Mouse (Mus musculus) brain, adult 2 months (tissue): ENCODE results near the gene Olfr689.
"Not testable (repeated sequence)": the region's sequence is repeated elsewhere in the genome, so short reads cannot be mapped to it uniquely, and the experiment has no call there.

Experiments used
- DNase-seq: peaks from one replicate; pipeline ENCODE4 v3.0.0; 2011; ENCODE audit warnings: low read depth, low spot score

Olfr689 gene

DNA sequence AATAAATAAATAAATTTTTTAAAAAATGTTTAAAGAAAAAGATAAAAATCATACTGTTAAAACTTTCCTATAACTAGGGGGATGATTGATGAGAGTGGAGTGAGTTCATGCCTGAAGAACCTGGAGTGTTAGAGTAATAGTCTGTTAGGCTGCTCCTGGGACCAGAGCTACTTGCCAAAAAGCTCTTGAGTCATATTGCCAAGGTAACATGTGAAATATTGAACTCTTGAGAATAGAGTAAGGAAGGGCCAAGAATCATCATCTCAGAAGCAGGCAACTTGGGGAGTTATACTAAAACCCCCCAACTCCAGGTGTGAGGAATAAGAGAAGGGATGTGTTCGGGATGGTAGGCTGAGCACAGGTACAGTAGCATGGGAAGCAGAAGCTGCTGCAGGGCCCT is at the start of gene Olfr689:
Gene Olfr689 (plus strand): TSS at position 301 of the 400 bp plus-strand sequence.
- no peak for DNase-seq

GRCm38 (mm10) chr7:105272426-105272825 is 38.5 kb upstream of the Olfr689 start:
- DNase-seq: no peak

DNA sequence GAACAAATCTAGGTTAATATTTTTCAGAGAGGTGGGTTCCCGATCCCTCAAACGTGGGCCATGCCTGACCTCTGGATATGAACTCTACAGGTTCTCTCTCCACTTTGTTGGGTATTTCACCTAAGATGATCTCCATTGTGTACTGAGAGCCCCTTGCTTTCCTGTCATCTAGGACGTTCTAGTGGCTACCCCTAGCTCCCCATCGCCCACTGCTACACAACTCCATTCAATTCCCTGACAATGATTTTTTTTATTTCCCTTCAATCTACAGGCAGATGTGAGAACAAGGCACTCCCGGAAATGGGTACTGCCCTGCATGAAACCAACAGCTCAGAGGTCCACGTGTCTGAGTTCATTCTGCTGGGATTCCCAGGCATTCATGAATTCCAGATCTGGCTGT is 23.2 kb upstream of the Olfr689 start, which contains the start of gene Olfr688:
Gene Olfr688 (plus strand): TSS at position 301 of the 400 bp plus-strand sequence.
- DNase-seq: no peak

GRCm38 (mm10) chr7:105290051-105290450 is 20.9 kb upstream of the Olfr689 start:
- no peak for DNase-seq

DNA sequence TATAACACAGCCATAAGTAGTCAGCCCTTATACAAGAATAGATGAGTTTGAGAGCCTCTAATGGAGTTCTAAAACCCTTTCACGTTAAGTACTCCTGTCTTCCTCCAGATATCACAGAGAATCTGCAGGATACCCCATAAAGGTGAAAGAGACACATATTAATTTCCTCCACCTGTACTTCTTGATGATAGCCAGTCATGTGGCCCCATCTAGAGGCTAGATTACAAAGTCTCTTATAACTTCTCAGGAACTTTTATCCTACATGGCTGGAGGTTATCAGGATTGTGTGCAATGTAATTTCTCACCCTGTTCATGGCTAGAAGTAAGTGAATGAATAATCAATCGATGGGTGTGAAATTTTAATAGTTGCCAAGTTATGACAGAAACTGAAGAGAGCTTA is 14.3 kb downstream of the Olfr689 start:
- DNase-seq: no peak

GRCm38 (mm10) chr7:105334004-105334403 is 23.0 kb downstream of the Olfr689 start, which contains the start of gene Olfr690:
Gene Olfr690, minus strand, starts transcription at chr7:105334104.
- no peak for DNase-seq

GRCm38 (mm10) chr7:105342170-105342569 is 31.2 kb downstream of the Olfr689 start, which contains the start of gene Olfr691:
Gene Olfr691, minus strand, starts transcription at chr7:105342270.
- no peak for DNase-seq

GRCm38 (mm10) chr7:105342752-105343151 is 31.8 kb downstream of the Olfr689 start:
- no peak for DNase-seq

DNA sequence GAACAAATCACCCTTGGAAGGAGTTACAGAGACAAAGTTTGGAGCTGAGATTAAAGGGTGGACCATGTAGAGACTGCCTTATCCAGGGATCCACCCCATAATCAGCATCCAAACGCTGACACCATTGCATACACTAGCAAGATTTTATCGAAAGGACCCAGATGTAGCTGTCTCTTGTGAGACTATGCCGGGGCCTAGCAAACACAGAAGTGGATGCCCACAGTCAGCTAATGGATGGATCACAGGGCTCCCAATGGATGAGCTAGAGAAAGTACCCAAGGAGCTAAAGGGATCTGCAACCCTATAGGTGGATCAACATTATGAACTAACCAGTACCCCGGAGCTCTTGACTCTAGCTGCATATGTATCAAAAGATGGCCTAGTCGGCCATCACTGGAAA is 45.1 kb downstream of the Olfr689 start:
- DNase-seq: not testable (repeated sequence)

- DNase-seq: not testable (repeated sequence)
These were observed 45.5 kb downstream of the Olfr689 start for GRCm38 (mm10) chr7:105356487-105356886.

GRCm38 (mm10) chr7:105361713-105362112 is 50.7 kb downstream of the Olfr689 start:
- DNase-seq: peak; percentile 17

DNA sequence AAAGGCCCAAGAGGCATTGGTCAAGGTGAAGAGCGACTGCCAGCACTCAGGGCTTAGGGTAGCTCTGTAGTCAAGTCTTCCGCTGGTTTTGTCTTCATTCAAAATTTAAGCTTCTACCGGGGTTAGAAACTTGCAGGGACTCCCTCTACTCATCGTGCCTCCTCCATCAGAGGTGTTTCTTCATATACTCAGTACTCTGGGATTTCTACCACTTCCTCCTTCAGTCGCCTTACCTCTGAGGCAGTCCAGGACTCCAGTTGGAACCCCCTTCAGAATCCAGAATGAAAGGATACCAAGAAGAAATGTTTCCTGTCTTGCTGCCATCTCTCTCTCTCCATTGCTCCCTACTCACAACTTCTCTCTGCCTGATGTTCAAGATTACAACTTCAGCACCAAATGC is 56.3 kb downstream of the Olfr689 start:
- no peak for DNase-seq

- no peak for DNase-seq
These were observed 57.0 kb downstream of the Olfr689 start, which contains the start of gene Olfr692 for GRCm38 (mm10) chr7:105367930-105368329. Gene Olfr692, plus strand, starts transcription at chr7:105368230.

DNA sequence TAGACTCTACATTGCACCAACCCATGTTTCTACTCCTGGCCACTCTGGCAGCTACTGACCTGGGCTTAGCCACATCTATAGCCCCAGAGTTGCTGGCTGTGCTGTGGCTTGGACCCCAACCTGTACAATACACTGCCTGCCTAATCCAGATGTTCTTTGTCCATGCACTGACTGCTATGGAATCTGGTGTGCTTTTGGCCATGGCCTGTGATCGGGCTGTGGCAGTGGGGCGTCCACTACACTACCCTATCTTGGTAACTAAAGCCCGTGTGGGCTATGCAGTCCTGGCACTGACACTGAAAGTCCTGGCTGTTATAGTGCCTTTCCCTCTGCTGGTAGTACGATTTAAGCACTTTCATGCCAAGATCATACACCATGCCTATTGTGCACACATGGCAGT is 57.6 kb downstream of the Olfr689 start:
- no peak for DNase-seq
